Mouse (Mus musculus): ENCODE measurements at regions not wholly inside any gene's neighbourhood (a gene's known extent, or its start where the extent isn't known, plus 50 kb on each side); places are given as distances from the start of the nearest gene placed in this dataset.

DNA sequence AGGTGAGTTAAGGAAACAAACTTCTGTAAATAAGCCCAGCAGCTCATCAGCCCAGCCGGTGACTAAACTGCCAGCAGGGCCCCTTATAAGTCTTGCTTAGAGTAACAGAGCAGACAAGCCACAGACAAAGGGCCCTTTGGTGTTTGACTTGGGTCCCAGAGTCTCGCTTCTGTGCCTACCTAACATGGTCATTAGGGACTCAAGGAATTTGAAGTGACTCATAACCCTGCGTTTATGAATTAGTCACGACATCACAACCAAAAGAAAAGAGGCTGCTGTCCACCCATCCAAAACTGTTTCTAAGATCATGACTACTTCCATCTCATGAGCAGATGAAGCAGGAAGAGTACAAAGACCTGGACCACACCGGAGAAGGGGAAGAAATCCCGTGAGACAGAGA is 227.5 kb upstream of the Fn1 start:
- Histone ChIP-seq H3K4me1 (ENCODE audit: control insufficient read depth, insufficient read depth, low read length) (0 out of 2 replicates have a peak, but pooled peaks cover 3% of the 10 kb centered on the region), H3K27me3 (ENCODE audit: control insufficient read depth, insufficient read depth, low read length) (no peaks in the 10 kb centered on the region), H3K4me3 (ENCODE audit: low read depth, low read length) (no peak overlapping the region), H3K4me2 (ENCODE audit: low read depth, severe bottlenecking) (no peak overlapping the region), H3K27ac (replicated peaks; ENCODE audit: low read depth, low read length) (no peak overlapping the region), H3K36me3 (ENCODE audit: control insufficient read depth, insufficient read depth, low read length) (no peaks in the 10 kb centered on the region), H3K9me3 (ENCODE audit: control insufficient read depth, low read length) (no peaks in the 10 kb centered on the region), H3K9ac (ENCODE audit: low read length) (no peak overlapping the region)
- no peak for DNase-seq (ENCODE audit: low spot score)
- WGBS, result 74% methylated on average over 6 of the region's 6 CpGs
- ATAC-seq (ENCODE audit: insufficient number of reproducible peaks, low FRiP score, low TSS enrichment, low read depth), result no peak

DNA sequence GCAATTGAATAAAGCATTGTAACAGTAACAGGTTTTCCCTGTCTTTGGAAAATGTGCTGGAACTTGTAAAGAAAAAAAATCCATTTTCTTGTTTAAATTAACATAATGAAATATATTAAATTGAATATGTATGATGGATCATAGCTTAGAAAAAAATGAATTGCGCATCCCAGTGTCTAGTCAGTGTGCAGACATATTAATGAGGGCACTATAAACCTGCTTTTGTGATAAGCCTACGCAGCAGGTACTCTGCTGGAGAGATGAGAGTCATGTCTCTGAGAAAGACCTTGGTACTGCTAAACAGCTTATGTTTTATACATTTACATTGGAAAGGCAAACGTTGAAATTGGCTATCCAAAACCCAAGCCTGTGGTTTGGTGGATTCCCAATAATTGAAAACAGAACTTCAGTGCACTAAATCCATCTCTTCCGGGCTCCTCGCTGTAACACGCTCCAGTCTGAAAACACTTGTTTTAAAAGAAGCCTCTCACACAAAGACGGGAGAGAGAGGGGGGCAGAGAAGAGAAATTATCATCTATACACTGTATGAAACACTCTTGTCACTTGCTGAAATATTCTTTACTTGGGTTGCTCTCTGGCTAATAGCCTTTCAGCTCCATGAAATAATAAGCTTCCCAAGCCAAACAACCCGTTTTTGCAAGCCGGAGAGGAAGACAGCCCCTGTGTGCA is 223.9 kb upstream of the Fn1 start:
- H3K27me3 ChIP-seq (ENCODE audit: control insufficient read depth, insufficient read depth, low read length), result no peaks in the 10 kb centered on the region
- no peak for DNase-seq (ENCODE audit: low spot score)
- no peak overlapping the region for H3K4me3 ChIP-seq (ENCODE audit: low read depth, low read length)
- 0 out of 2 replicates have a peak overlapping the region, but pooled peaks have one; percentile 23 for H3K27ac ChIP-seq (replicated peaks; ENCODE audit: low read depth, low read length)
- H3K9ac ChIP-seq (ENCODE audit: low read length), result no peak overlapping the region; the same call in 1 of the 2 replicates
- ATAC-seq (ENCODE audit: insufficient number of reproducible peaks, low FRiP score, low TSS enrichment, low read depth), result no peak
- 0 out of 2 replicates have a peak, but pooled peaks cover 3% of the 10 kb centered on the region for H3K4me1 ChIP-seq (ENCODE audit: control insufficient read depth, insufficient read depth, low read length)
- H3K36me3 ChIP-seq (ENCODE audit: control insufficient read depth, insufficient read depth, low read length), result no peaks in the 10 kb centered on the region
- no peaks in the 10 kb centered on the region for H3K9me3 ChIP-seq (ENCODE audit: control insufficient read depth, low read length)
- WGBS, result 42% methylated on average over 9 of the region's 9 CpGs
- peak overlapping the region; percentile 12; the same call in 1 of the 2 replicates for H3K4me2 ChIP-seq (ENCODE audit: low read depth, severe bottlenecking)

DNA sequence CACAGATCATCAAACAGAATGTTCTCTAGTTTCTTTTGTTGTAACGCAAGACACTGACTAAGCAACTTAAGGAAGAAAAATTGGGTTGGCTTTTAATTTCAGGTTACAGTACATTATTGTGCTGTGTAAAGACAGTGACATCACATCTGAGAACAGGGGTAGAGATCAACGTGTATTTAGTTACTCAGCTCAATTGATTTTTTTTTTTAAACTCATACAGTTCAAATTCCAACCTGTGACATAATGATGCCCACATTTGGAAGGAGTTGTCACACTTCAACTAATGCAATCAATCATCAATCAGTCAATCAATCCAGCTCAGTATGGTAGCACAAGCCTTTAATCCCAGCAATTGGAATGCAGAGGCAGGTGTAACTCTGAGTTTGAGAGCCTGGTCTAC is 221.0 kb upstream of the Fn1 start:
- Histone ChIP-seq H3K4me1 (ENCODE audit: control insufficient read depth, insufficient read depth, low read length) (0 out of 2 replicates have a peak, but pooled peaks cover 3% of the 10 kb centered on the region), H3K9ac (ENCODE audit: low read length) (no peak overlapping the region), H3K27ac (replicated peaks; ENCODE audit: low read depth, low read length) (no peak overlapping the region), H3K27me3 (ENCODE audit: control insufficient read depth, insufficient read depth, low read length) (no peaks in the 10 kb centered on the region), H3K4me3 (ENCODE audit: low read depth, low read length) (no peak overlapping the region), H3K9me3 (ENCODE audit: control insufficient read depth, low read length) (no peaks in the 10 kb centered on the region), H3K4me2 (ENCODE audit: low read depth, severe bottlenecking) (no peak overlapping the region), H3K36me3 (ENCODE audit: control insufficient read depth, insufficient read depth, low read length) (no peaks in the 10 kb centered on the region)
- ATAC-seq (ENCODE audit: insufficient number of reproducible peaks, low FRiP score, low TSS enrichment, low read depth) (no peak), DNase-seq (ENCODE audit: low spot score) (no peak)
- 83% methylated on average over 2 of the region's 2 CpGs for WGBS

DNA sequence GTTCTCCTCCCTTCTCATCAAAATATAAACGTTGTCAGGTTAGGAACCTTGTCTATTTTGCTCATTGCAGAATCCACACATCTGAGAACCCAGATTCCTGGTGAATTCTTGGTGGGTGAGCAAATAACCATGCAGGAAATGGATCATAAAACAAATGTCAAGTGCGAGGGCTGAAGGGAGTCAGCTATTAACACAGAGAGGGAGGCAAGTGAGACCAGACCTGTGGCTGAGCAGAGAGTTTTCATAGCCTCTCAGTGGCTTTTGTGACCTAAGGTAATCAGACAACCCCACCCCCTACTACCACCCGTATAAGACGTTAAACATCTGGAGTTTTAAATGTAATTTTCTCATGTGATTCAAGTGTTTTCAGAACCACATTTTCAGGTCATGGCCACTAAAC is 212.7 kb upstream of the Fn1 start:
- ATAC-seq (ENCODE audit: insufficient number of reproducible peaks, low FRiP score, low TSS enrichment, low read depth) (no peak), DNase-seq (ENCODE audit: low spot score) (peak; percentile 36)
- H3K27me3 ChIP-seq (ENCODE audit: control insufficient read depth, insufficient read depth, low read length), result no peaks in the 10 kb centered on the region
- no peak overlapping the region for H3K27ac ChIP-seq (replicated peaks; ENCODE audit: low read depth, low read length)
- no peak overlapping the region for H3K4me2 ChIP-seq (ENCODE audit: low read depth, severe bottlenecking)
- H3K36me3 ChIP-seq (ENCODE audit: control insufficient read depth, insufficient read depth, low read length), result no peaks in the 10 kb centered on the region
- WGBS, result 15% methylated on average over 4 of the region's 4 CpGs
- no peak overlapping the region for H3K4me3 ChIP-seq (ENCODE audit: low read depth, low read length)
- no peaks in the 10 kb centered on the region for H3K9me3 ChIP-seq (ENCODE audit: control insufficient read depth, low read length)
- H3K4me1 ChIP-seq (ENCODE audit: control insufficient read depth, insufficient read depth, low read length), result 0 out of 2 replicates have a peak, but pooled peaks cover 6% of the 10 kb centered on the region
- H3K9ac ChIP-seq (ENCODE audit: low read length), result no peak overlapping the region

- no peaks in the 10 kb centered on the region for H3K9me3 ChIP-seq (ENCODE audit: control insufficient read depth, low read length)
- DNase-seq (ENCODE audit: low spot score), result no peak
- 55% methylated on average over 9 of the region's 9 CpGs for WGBS
- H3K4me1 ChIP-seq (ENCODE audit: control insufficient read depth, insufficient read depth, low read length), result 0 out of 2 replicates have a peak, but pooled peaks cover 6% of the 10 kb centered on the region
- H3K9ac ChIP-seq (ENCODE audit: low read length), result no peak overlapping the region
- no peak; the same call in 1 of the 2 replicates for ATAC-seq (ENCODE audit: insufficient number of reproducible peaks, low FRiP score, low TSS enrichment, low read depth)
- no peak overlapping the region for H3K4me2 ChIP-seq (ENCODE audit: low read depth, severe bottlenecking)
- no peaks in the 10 kb centered on the region for H3K36me3 ChIP-seq (ENCODE audit: control insufficient read depth, insufficient read depth, low read length)
- H3K27me3 ChIP-seq (ENCODE audit: control insufficient read depth, insufficient read depth, low read length), result no peaks in the 10 kb centered on the region
- no peak overlapping the region for H3K27ac ChIP-seq (replicated peaks; ENCODE audit: low read depth, low read length)
- no peak overlapping the region for H3K4me3 ChIP-seq (ENCODE audit: low read depth, low read length)
Observed at GRCm38 (mm10) chr1:71864749-71865148, 211.7 kb upstream of the Fn1 start.

- H3K27me3 ChIP-seq (ENCODE audit: control insufficient read depth, insufficient read depth, low read length), result no peaks in the 10 kb centered on the region
- H3K9me3 ChIP-seq (ENCODE audit: control insufficient read depth, low read length), result no peaks in the 10 kb centered on the region
- H3K4me3 ChIP-seq (ENCODE audit: low read depth, low read length), result no peak overlapping the region
- ATAC-seq (ENCODE audit: insufficient number of reproducible peaks, low FRiP score, low TSS enrichment, low read depth) (no peak), DNase-seq (ENCODE audit: low spot score) (no peak)
- no peak overlapping the region for H3K27ac ChIP-seq (replicated peaks; ENCODE audit: low read depth, low read length)
- H3K36me3 ChIP-seq (ENCODE audit: control insufficient read depth, insufficient read depth, low read length), result no peaks in the 10 kb centered on the region
- H3K4me2 ChIP-seq (ENCODE audit: low read depth, severe bottlenecking), result no peak overlapping the region
- WGBS, result 95% methylated on average over 2 of the region's 2 CpGs
- H3K9ac ChIP-seq (ENCODE audit: low read length), result no peak overlapping the region
- no peaks in the 10 kb centered on the region for H3K4me1 ChIP-seq (ENCODE audit: control insufficient read depth, insufficient read depth, low read length)
Observed at GRCm38 (mm10) chr1:71853212-71853611, 200.2 kb upstream of the Fn1 start.

- Histone ChIP-seq H3K4me3 (ENCODE audit: low read depth, low read length) (no peak overlapping the region), H3K36me3 (ENCODE audit: control insufficient read depth, insufficient read depth, low read length) (no peaks in the 10 kb centered on the region), H3K9ac (ENCODE audit: low read length) (no peak overlapping the region), H3K27ac (replicated peaks; ENCODE audit: low read depth, low read length) (no peak overlapping the region), H3K4me2 (ENCODE audit: low read depth, severe bottlenecking) (no peak overlapping the region), H3K9me3 (ENCODE audit: control insufficient read depth, low read length) (no peaks in the 10 kb centered on the region), H3K4me1 (ENCODE audit: control insufficient read depth, insufficient read depth, low read length) (no peaks in the 10 kb centered on the region), H3K27me3 (ENCODE audit: control insufficient read depth, insufficient read depth, low read length) (no peaks in the 10 kb centered on the region)
- DNase-seq (ENCODE audit: low spot score) (no peak), ATAC-seq (ENCODE audit: insufficient number of reproducible peaks, low FRiP score, low TSS enrichment, low read depth) (no peak)
- 88% methylated on average over 8 of the region's 8 CpGs for WGBS
Observed at GRCm38 (mm10) chr1:71851268-71851667, 198.3 kb upstream of the Fn1 start.

- DNase-seq (ENCODE audit: low spot score) (no peak), ATAC-seq (ENCODE audit: insufficient number of reproducible peaks, low FRiP score, low TSS enrichment, low read depth) (no peak)
- Histone ChIP-seq H3K4me2 (ENCODE audit: low read depth, severe bottlenecking) (no peak overlapping the region), H3K4me3 (ENCODE audit: low read depth, low read length) (no peak overlapping the region), H3K4me1 (ENCODE audit: control insufficient read depth, insufficient read depth, low read length) (peaks cover 8% of the 10 kb centered on the region; the same call in 1 of the 2 replicates), H3K9ac (ENCODE audit: low read length) (no peak overlapping the region), H3K27me3 (ENCODE audit: control insufficient read depth, insufficient read depth, low read length) (no peaks in the 10 kb centered on the region), H3K27ac (replicated peaks; ENCODE audit: low read depth, low read length) (no peak overlapping the region), H3K36me3 (ENCODE audit: control insufficient read depth, insufficient read depth, low read length) (no peaks in the 10 kb centered on the region), H3K9me3 (ENCODE audit: control insufficient read depth, low read length) (no peaks in the 10 kb centered on the region)
- WGBS, result 97% methylated on average over 5 of the region's 5 CpGs
Observed at GRCm38 (mm10) chr1:71848656-71849055, 195.7 kb upstream of the Fn1 start.
